Mouse (Mus musculus): ENCODE data around the gene Igfals. TPM values are rescaled to one million over a fixed set of nuclear protein-coding genes. Genes with fewer than 3 reads are reported as not detected.
A peak's percentile ranks its signal among the peaks of the same experiment; 100 is the strongest.

Igfals gene
- polyA plus RNA-seq, 1 experiment from 2014 or later = 0.27 TPM

- Histone ChIP-seq H3K4me3 (peak overlapping the region; percentile 91), H3K4me2 (replicated peaks) (peak overlapping the region; percentile 100), H3K9me3 (no peaks in the 10 kb centered on the region), H3K4me1 (peaks cover 37% of the 10 kb centered on the region), H3K36me3 (peaks cover 66% of the 10 kb centered on the region), H3K27me3 (no peaks in the 10 kb centered on the region), H3K27ac (replicated peaks) (peak overlapping the region; percentile 65; the same call in 1 of the 2 replicates), H3K9ac (replicated peaks) (peak overlapping the region; percentile 87)
- 0 out of 2 replicates have a peak, but pooled peaks have one; percentile 1 for ATAC-seq (ENCODE audit: low FRiP score, low read depth)
- WGBS = 39% methylated on average over 11 of the region's 11 CpGs
Measured at GRCm38 (mm10) chr17:24896993-24897269, 31.1 kb downstream of the Igfals start.

- H3K9me3 ChIP-seq = no peaks in the 10 kb centered on the region
- no peaks in the 10 kb centered on the region for H3K27me3 ChIP-seq
- no peak for ATAC-seq (ENCODE audit: low FRiP score, low read depth)
- H3K4me1 ChIP-seq = peaks cover 37% of the 10 kb centered on the region
- H3K27ac ChIP-seq (replicated peaks) = no peak overlapping the region
- peaks cover 66% of the 10 kb centered on the region for H3K36me3 ChIP-seq
- peak overlapping the region; percentile 100 for H3K4me2 ChIP-seq (replicated peaks)
- no peak overlapping the region; the same call in 1 of the 2 replicates for H3K9ac ChIP-seq (replicated peaks)
- WGBS = 84% methylated on average over 4 of the region's 4 CpGs
- peak overlapping the region; percentile 91 for H3K4me3 ChIP-seq
Measured at GRCm38 (mm10) chr17:24897600-24897999, 31.8 kb downstream of the Igfals start.

- 0 out of 2 replicates have a peak overlapping the region, but pooled peaks have one; percentile 100 for H3K4me2 ChIP-seq (replicated peaks)
- H3K27ac ChIP-seq (replicated peaks) = no peak overlapping the region
- 0 out of 2 replicates have a peak overlapping the region, but pooled peaks have one; percentile 91 for H3K4me3 ChIP-seq
- peaks cover 37% of the 10 kb centered on the region for H3K4me1 ChIP-seq
- H3K9me3 ChIP-seq = no peaks in the 10 kb centered on the region
- ATAC-seq (ENCODE audit: low FRiP score, low read depth) = no peak
- no peak overlapping the region; the same call in 1 of the 2 replicates for H3K9ac ChIP-seq (replicated peaks)
- WGBS = 87% methylated on average over 4 of the region's 4 CpGs
- H3K36me3 ChIP-seq = peaks cover 66% of the 10 kb centered on the region
- no peaks in the 10 kb centered on the region for H3K27me3 ChIP-seq
Measured at GRCm38 (mm10) chr17:24898041-24898854, 32.5 kb downstream of the Igfals start.

- Histone ChIP-seq H3K36me3 (peaks cover 69% of the 10 kb centered on the region), H3K4me1 (peaks cover 28% of the 10 kb centered on the region), H3K27ac (replicated peaks) (no peak overlapping the region), H3K9me3 (no peaks in the 10 kb centered on the region), H3K4me2 (replicated peaks) (no peak overlapping the region), H3K9ac (replicated peaks) (no peak overlapping the region), H3K27me3 (no peaks in the 10 kb centered on the region), H3K4me3 (no peak overlapping the region)
- WGBS = 86% methylated on average over 5 of the region's 5 CpGs
- ATAC-seq (ENCODE audit: low FRiP score, low read depth) = no peak
Measured at GRCm38 (mm10) chr17:24899153-24899552, 33.4 kb downstream of the Igfals start.

- WGBS = 93% methylated on average over 6 of the region's 6 CpGs
- no peak overlapping the region for H3K4me2 ChIP-seq (replicated peaks)
- ATAC-seq (ENCODE audit: low FRiP score, low read depth) = no peak
- H3K4me1 ChIP-seq = peaks cover 24% of the 10 kb centered on the region
- H3K36me3 ChIP-seq = peaks cover 78% of the 10 kb centered on the region
- no peak overlapping the region for H3K4me3 ChIP-seq
- no peaks in the 10 kb centered on the region for H3K27me3 ChIP-seq
- H3K27ac ChIP-seq (replicated peaks) = no peak overlapping the region
- no peaks in the 10 kb centered on the region for H3K9me3 ChIP-seq
- no peak overlapping the region for H3K9ac ChIP-seq (replicated peaks)
Measured at GRCm38 (mm10) chr17:24900014-24900413, 34.2 kb downstream of the Igfals start.

GRCm38 (mm10) chr17:24902124-24902523 lies 36.3 kb downstream of the Igfals start:
- Histone ChIP-seq H3K27me3 (no peaks in the 10 kb centered on the region), H3K4me2 (replicated peaks) (no peak overlapping the region), H3K9me3 (no peaks in the 10 kb centered on the region), H3K4me1 (peaks cover 9% of the 10 kb centered on the region), H3K27ac (replicated peaks) (no peak overlapping the region), H3K9ac (replicated peaks) (no peak overlapping the region), H3K36me3 (peaks cover 99% of the 10 kb centered on the region), H3K4me3 (no peak overlapping the region)
- ATAC-seq (ENCODE audit: low FRiP score, low read depth) = no peak
- 93% methylated on average over 5 of the region's 5 CpGs for WGBS

- Histone ChIP-seq H3K36me3 (peaks cover 100% of the 10 kb centered on the region), H3K9ac (replicated peaks) (no peak overlapping the region), H3K27ac (replicated peaks) (no peak overlapping the region), H3K4me2 (replicated peaks) (no peak overlapping the region), H3K4me3 (no peak overlapping the region), H3K27me3 (no peaks in the 10 kb centered on the region), H3K9me3 (no peaks in the 10 kb centered on the region), H3K4me1 (peaks cover 1% of the 10 kb centered on the region; the same call in 1 of the 2 replicates)
- no peak for ATAC-seq (ENCODE audit: low FRiP score, low read depth)
- WGBS = 69% methylated on average over 9 of the region's 9 CpGs
Measured at GRCm38 (mm10) chr17:24902671-24903474, 37.1 kb downstream of the Igfals start.

GRCm38 (mm10) chr17:24903767-24904166 lies 38.0 kb downstream of the Igfals start:
- 97% methylated on average over 9 of the region's 9 CpGs for WGBS
- no peak overlapping the region for H3K9ac ChIP-seq (replicated peaks)
- H3K27ac ChIP-seq (replicated peaks) = no peak overlapping the region
- no peak overlapping the region for H3K4me3 ChIP-seq
- ATAC-seq (ENCODE audit: low FRiP score, low read depth) = no peak
- no peak overlapping the region for H3K4me2 ChIP-seq (replicated peaks)
- no peaks in the 10 kb centered on the region for H3K27me3 ChIP-seq
- H3K9me3 ChIP-seq = no peaks in the 10 kb centered on the region
- no peaks in the 10 kb centered on the region for H3K4me1 ChIP-seq
- peaks cover 100% of the 10 kb centered on the region for H3K36me3 ChIP-seq

- no peak overlapping the region for H3K4me2 ChIP-seq (replicated peaks)
- no peaks in the 10 kb centered on the region for H3K9me3 ChIP-seq
- H3K36me3 ChIP-seq = peaks cover 99% of the 10 kb centered on the region
- no peaks in the 10 kb centered on the region for H3K4me1 ChIP-seq
- whole genome bisulfite sequencing = 95% methylated on average over 2 of the region's 2 CpGs
- no peak overlapping the region for H3K9ac ChIP-seq (replicated peaks)
- no peaks in the 10 kb centered on the region for H3K27me3 ChIP-seq
- no peak for ATAC-seq (ENCODE audit: low FRiP score, low read depth)
- no peak overlapping the region for H3K4me3 ChIP-seq
- H3K27ac ChIP-seq (replicated peaks) = no peak overlapping the region
Measured at GRCm38 (mm10) chr17:24907591-24907990, 41.8 kb downstream of the Igfals start.

- Histone ChIP-seq H3K27ac (replicated peaks) (no peak overlapping the region), H3K9ac (replicated peaks) (no peak overlapping the region), H3K4me2 (replicated peaks) (no peak overlapping the region), H3K4me1 (no peaks in the 10 kb centered on the region), H3K4me3 (no peak overlapping the region), H3K9me3 (no peaks in the 10 kb centered on the region), H3K27me3 (no peaks in the 10 kb centered on the region), H3K36me3 (peaks cover 96% of the 10 kb centered on the region)
- ATAC-seq (ENCODE audit: low FRiP score, low read depth) = no peak
Measured at GRCm38 (mm10) chr17:24913984-24914383, 48.2 kb downstream of the Igfals start.

- H3K27me3 ChIP-seq = no peaks in the 10 kb centered on the region
- no peaks in the 10 kb centered on the region for H3K9me3 ChIP-seq
- ATAC-seq (ENCODE audit: low FRiP score, low read depth) = no peak
- H3K9ac ChIP-seq (replicated peaks) = no peak overlapping the region
- H3K4me1 ChIP-seq = no peaks in the 10 kb centered on the region
- no peak overlapping the region for H3K4me3 ChIP-seq
- H3K4me2 ChIP-seq (replicated peaks) = no peak overlapping the region
- no peak overlapping the region for H3K27ac ChIP-seq (replicated peaks)
- WGBS = 100% methylated on average over 1 of the region's 1 CpGs
- peaks cover 94% of the 10 kb centered on the region for H3K36me3 ChIP-seq
Measured at GRCm38 (mm10) chr17:24923246-24923645, 57.4 kb downstream of the Igfals start.

- Histone ChIP-seq H3K4me1 (peaks cover 8% of the 10 kb centered on the region), H3K27ac (replicated peaks) (no peak overlapping the region), H3K9ac (replicated peaks) (no peak overlapping the region), H3K4me3 (no peak overlapping the region), H3K4me2 (replicated peaks) (no peak overlapping the region), H3K36me3 (peaks cover 51% of the 10 kb centered on the region), H3K9me3 (no peaks in the 10 kb centered on the region), H3K27me3 (no peaks in the 10 kb centered on the region)
- no peak for ATAC-seq (ENCODE audit: low FRiP score, low read depth)
- 83% methylated on average over 1 of the region's 1 CpGs for WGBS
Measured at GRCm38 (mm10) chr17:24929506-24929905, 63.7 kb downstream of the Igfals start.

Data from midbrain, embryonic 12.5 days (tissue).